Mouse (Mus musculus): ENCODE data around the gene Ankrd11. TPM values are rescaled to one million over a fixed set of nuclear protein-coding genes. Genes with fewer than 3 reads are reported as not detected.

Gene Ankrd11
- total RNA-seq, 2 experiments from 2014 or later: 164 to 171 TPM

DNA sequence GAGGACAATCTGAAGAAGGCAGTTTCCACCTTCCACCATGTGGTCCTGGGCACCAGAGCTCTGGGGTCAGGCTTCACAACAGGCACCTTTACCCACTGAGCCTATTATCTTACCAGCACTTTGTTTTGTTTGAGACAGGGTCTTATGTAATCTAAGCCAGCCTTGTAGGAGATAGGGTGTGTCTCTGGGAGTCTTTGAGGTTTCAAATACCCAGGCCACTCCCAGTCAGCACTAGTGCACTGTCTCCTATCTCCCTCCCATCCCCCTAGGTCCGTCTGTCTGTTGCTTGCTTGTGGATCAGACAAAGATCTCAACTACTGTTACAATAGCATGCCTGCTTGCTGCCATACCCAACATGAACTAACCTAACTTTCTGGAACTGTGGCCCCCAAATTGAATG lies 81.1 kb downstream of the Ankrd11 start:
- no peak for DNase-seq

DNA sequence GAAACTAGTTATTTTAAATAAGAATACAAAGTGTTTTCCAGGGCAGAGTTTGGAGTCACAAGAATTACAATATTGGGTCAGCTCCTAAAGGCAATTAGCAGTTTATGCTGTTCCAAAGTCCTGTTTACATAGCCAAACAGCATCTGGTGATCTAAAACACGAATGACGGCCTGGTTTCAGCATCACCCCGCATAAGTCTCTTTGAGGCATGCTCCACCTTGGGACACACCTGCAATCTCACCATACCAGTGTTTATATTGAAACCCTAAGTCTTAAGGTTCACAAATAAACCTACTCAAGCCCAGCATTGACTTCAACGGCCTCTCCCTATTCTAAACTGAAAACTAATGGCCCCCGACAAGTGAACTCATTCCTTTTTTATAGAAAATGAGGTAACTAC lies 81.8 kb downstream of the Ankrd11 start:
- DNase-seq: no peak

GRCm38 (mm10) chr8:122955997-122956396 lies 86.1 kb downstream of the Ankrd11 start:
- DNase-seq: no peak

DNA sequence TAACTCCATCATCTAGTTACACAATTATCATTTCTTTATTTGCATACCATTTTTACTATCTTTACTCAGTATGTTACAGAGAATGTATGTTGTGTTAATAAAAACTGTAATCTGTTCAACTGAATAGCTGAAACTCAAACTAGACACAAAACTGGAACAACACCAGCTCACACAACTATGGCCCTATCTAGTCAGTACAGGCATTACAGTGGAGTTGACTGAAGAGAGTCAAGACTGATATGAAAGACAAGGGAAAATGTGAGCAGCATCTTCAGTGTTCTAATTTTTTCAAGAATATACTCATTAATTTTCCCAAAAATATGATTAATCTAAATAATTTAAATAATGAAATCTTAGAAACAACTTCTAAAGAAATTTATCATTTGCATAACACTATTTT lies 86.9 kb downstream of the Ankrd11 start:
- no peak for DNase-seq

DNA sequence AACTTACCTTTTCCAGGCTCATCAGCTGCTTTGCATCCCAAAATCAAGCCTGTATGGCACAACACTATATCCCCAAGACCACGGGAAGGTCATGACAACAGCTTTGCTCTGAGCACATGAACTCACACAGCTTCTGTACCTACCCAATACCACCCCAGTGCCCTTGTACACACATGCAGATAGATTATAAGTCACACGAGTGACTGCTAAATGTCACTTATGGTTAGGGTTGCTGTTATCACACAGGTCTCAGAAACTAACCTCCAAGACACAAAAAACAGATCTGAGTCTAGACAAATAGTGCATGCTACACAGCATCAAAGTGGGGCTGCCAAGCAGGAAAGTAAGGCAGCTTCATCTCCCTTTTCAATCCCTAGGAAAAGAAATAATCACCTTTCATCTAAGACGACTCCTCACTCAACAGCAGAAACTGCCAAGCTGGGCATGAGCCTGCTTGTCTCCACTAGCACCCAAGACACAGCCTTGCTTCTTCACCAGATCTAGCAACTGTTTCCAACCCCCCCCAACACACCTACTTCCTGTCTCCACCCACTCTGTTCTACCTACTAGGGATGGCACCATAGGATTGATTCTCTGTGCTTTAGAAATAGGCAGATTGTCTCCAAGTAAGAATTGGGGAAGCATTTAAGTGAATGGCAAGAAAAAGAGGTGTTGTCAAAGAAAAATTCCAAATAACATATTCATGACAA lies 87.8 kb downstream of the Ankrd11 start:
- DNase-seq: no peak

DNA sequence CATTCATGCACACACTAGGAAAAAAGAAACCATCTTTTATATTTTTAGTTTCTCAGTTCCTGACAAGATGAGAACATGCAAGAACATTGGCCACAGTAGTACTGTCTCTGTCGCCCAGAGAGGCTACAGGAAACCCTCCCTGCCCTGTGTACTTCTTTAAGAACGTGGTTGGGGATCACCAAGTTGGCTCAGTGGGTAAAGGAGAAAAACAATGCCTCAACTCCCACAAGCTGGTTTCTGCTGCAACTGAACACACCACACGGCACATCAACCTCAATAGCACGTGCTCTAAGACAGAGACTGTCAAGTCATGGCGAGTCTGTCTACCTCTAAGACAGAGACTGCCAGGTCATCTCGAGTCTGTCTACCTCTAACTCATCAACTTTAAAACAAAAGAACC lies 89.0 kb downstream of the Ankrd11 start:
- DNase-seq: no peak

DNA sequence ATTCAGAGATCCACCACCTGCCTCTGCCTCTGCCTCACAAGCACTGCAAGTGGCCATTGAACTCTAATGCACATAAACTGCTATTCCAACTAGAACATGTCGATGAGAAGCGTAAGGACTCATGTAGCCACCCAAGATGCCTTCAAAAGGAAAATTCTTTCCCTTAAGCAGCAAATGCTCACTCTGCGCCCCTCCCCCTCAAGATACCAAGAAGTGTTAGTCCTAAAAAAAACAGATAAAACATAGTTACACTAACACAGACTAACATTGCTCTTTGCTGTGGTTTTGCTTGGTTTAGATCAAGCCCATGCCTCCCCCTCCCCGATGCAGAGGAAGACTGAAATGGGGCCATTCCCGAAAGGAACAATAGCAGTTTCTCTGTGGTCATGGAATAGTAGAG lies 90.6 kb downstream of the Ankrd11 start:
- DNase-seq: no peak

GRCm38 (mm10) chr8:122949701-122950100 lies 92.4 kb downstream of the Ankrd11 start:
- no peak for DNase-seq

DNA sequence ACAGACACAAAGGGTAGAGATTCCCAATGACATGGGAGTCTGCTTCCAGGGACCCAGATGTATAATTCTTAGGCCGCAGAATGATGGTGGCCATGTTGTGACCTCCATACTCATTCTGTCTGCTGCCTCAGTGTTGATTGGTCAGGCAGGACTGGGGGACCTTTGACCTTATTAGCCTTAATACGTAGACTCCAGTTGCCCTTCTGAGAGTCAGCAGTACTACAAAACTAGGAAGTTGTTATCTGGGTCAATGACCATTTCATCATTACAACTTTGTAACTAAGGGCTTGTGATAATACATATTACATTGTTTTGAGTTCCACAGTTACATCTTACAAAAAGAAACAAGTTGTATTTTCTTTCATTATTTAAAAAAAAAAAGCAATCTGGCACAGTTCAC lies 96.3 kb downstream of the Ankrd11 start:
- no peak for DNase-seq

DNA sequence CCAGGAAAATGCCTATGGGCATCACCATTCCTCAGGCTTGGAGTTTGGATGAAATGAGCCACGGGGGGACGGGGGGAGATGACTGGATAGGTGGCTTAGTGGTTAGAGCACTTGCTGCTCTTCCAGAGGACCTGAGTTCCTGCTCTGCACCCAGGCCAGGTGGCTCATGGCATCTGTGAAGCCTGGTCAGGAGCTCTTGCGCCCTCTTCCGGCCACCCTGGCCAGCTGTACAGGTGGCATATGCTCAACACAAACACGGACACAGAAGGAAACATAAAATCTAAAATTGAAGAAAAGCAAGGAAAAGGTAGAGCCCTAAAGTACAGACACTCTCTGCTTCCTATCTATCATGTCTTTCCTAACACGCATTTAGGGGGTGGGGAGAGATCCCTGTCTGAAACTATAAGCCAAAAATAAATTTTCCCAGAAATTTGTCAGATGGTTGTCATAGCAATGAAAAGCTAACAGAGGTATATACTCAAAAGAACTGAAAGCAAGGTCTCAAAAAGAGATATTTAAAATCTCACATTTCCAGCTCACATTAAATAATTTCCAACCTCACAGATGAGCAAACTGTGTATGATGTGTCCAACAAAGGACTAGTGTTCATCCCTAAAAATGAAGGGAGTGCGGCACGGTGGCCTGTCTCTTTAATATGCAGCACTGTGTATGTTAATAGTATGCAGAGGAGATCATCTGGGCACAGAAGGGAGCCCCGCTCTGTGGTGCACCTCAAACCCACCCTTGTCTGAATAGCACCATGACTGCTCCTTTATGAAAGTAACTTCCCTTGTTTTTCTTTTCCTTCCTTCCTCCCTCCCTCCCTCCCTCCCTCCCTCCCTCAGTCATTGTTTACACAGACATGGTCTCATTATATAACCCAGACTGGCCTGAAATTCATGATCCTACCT lies 99.0 kb downstream of the Ankrd11 start:
- DNase-seq: no peak

DNA sequence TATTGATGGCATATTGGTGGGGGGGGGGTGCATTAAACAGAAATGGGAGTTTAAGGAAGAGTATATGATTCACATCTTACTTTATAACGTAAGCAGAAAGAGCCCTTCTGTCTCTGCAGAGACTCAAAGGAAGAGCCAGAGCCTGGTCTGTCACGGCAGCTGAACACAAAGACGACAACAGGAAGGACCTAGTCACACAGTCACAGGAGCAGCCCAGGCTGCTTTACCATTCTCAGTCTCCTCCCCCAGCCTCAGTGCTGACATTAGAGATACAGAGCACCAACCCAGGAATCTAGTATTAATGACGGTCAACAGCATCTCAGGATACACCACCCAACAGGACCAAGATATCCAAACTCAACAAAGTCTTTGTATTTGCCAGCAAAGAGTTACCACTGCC lies 103.5 kb downstream of the Ankrd11 start:
- DNase-seq: no peak

DNA sequence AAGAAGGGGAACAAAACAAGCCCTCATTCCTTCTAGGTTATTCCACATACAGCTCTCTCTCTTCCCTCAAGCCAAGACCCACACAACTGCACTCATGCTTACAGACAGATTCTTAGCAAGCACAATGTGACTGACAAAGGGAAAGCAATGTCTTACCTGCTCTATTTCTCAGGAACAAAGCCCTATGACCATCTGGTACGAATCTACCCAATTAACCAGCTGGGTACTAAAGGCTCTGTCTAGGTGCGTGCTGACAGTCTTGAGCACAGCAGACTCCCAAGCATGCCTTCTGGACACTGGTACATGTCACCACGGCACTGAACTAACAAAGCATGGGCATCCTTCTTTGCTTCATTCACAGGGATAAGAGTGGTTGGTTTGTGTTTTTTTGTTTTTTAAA lies 103.9 kb downstream of the Ankrd11 start:
- no peak for DNase-seq

- no peak for DNase-seq
These were observed 104.5 kb downstream of the Ankrd11 start for GRCm38 (mm10) chr8:122937545-122938053.

DNA sequence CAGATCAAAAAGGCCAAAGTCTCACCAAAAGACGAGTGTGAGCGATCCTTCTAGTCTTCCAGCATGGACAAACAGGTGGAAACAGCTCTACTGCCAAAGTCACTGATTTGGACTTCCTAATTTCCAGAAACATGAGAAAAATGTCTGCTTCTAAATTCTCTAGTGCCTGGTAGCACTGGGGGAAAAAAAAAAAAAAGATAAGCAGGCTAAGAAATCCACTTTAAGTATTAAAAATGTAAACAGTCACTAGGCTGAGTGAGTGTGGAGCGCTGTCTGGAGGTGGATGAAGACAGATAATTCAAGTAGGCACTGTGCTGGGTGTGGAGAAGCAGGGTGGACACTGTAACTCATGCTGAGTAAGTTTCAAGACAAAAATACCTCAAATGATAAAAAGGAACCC lies 106.2 kb downstream of the Ankrd11 start:
- no peak for DNase-seq

DNA sequence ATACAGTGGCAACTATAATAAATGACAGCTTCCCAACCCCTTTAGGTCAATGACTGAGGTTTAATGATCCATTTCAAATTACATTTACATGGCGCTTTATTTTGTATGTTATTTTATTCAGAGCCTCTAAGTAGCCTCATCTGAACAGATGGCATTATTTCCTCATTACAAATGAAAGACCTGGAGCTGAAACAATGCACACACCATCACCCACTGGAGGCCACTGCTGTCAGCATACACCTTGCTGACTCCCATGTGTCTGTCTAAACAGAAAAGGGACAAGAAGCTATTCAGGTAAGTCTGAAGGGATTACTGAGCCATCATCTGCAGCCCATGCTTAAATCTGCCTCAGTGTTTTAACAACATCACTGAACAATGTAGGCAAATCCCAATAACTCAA lies 107.0 kb downstream of the Ankrd11 start:
- DNase-seq: no peak

- DNase-seq: no peak
These were observed 108.1 kb downstream of the Ankrd11 start for GRCm38 (mm10) chr8:122933973-122934372.

GRCm38 (mm10) chr8:122932561-122932959 lies 109.5 kb downstream of the Ankrd11 start:
- DNase-seq: no peak

DNA sequence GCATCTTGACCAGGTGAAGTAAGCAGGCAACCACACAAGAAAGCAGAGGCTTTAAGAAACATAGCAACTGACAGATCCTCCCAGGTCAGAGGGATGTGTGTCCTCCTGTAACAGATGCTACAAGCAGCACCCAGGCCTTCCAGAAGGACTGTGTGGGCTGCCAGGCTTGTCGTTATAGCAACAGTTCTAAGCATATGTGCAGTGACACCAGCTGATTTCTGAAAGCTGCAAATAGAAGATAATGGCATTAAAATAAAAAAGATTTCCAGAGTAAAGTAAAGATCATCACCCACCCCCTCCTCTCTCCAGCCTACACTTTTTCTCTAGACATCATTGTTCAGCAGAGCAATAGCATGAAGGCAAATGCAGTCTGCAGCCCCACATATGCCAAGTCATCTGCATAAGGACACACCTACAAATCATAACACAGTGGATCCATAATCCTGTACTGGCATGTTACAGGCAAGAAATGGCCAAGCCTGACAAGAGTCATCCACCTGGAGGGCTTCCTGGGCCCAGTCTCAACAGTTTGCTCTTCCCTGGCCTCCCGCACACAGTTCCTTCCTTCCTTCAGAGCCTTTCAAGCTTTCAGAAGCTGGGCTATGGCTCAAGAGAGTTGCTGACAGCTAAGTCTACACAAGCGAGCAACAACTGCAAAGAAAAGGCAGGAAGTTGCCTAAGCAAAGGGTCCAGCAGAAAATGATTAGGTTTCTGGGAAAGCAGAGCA lies 110.1 kb downstream of the Ankrd11 start:
- peak; percentile 76 to 82 for DNase-seq

DNA sequence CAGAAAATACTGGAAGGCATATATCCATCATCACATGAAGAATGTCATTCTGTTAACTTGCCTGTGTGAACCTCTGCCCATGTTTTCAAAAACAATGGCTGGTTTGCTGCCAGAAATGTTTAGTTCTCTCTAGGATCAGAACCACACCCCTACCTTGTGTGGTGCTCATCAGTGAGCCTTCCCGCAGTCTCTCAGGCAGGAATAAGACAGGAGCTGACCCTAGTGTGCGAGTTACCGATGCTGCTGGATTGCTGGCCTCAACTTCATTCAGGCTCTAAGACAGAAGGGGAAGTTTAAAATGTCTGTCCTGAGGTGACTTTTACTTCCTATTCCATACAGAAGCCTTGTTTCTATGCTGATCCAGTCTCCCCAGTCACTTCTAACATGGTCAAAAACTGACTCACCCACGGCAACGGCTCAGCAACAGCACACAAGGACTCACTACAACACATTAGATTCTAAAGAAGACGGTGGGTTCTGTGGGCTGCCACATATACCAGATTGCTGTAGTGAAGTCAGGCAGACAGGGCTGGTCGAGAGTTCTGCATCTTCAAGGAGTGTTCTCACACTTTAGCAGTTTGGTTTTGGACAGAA lies 113.3 kb downstream of the Ankrd11 start:
- DNase-seq: no peak

GRCm38 (mm10) chr8:122927841-122928240 lies 114.2 kb downstream of the Ankrd11 start:
- DNase-seq: no peak

DNA sequence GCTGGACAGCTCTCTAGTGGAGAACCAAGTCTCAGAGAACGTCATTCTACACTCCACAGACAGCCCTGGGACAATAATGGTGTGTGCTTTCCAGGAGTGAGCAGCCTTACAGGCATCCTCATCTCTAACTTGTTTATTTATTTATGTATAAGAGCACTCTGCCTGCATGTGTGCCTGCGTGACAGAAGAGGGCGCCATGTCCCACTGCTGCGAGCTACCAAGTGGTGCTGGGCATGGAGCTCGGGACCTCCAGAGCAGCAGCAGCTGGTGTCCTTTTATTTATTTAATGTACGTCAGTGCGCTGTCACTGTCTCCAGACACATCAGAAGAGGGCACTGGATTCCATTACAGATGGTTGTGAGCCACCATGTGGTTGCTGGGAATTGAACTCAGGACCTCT lies 115.3 kb downstream of the Ankrd11 start:
- no peak for DNase-seq

DNA sequence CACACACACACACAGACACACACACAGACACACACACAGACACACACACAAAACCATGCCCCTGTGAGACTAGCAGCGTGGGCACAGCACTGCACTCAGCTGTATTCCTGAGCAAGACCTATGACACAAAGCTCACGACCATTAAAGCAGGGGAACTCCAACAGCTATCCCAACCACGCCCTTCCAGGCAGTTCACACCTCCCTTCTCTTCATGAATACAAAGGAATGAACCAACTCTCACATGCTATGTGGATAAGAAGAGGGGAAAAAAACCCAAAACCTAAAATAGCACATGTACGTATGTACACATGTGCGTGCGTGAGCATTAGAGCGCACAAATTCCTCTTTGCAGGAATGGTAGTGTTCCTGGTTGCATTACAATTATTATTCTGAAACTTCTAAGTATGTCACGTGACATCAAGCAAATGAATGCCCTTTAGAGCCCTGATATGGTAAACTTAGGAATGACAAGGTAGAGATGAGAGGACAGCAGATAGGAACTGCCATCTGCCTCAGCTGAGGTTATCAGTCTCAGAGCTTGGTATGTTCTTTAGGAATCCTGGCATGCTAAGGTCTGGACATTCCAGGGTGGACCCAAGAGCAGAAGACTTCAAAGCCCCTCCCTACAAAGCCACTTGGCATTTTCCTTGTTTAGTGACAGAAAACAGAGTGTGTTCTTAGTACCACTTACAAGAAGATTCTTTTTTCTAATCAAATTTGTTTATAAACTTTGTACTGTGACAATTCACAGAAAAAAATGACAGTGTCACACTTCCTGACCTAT lies 115.9 kb downstream of the Ankrd11 start:
- no peak for DNase-seq
